Mouse (Mus musculus): ENCODE results near the gene Msl1.

Gene Msl1

DNA sequence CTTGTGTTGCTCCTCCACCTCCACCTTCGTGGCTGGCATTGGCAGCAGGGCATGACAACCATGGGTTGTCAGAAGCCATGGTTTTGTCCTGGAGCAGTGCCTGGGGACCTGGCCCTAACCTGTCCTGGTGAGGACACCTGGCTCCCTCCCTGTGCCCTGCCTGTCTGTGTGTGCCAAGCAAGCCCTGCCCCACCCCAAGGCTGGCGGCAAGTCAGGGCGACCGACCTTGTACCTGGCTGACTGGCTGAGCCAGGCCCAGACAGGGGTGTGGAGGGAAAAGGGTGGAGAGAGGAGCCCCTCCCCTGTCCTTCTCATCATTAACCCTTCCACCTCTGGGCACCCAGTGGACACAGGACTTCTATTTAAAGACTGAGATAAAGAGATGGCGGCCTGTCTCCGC is 44.1 kb downstream of the Msl1 start:
- DNase-seq (ENCODE audit: low spot score in 2 of 2), result no peak

DNA sequence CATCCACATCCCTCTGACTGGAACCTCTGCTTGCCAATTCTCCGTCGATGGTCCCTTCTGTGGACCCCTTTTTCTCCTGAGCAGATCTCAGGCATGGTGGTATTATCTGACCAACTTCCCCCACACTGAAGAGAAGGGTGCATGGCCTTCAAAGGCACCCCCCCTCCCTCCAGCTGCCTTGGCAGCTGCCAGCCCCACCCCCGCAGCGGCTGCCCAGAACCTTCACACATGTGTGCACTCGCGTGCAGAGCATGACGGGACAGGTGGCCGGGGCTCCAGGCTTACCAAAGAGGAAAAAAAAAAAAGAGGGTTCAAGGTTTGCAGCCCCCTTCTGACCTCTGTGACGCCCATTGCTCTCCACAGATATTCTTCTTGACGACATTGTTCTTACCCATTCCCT is 44.6 kb downstream of the Msl1 start:
- no peak for DNase-seq (ENCODE audit: low spot score in 2 of 2)

DNA sequence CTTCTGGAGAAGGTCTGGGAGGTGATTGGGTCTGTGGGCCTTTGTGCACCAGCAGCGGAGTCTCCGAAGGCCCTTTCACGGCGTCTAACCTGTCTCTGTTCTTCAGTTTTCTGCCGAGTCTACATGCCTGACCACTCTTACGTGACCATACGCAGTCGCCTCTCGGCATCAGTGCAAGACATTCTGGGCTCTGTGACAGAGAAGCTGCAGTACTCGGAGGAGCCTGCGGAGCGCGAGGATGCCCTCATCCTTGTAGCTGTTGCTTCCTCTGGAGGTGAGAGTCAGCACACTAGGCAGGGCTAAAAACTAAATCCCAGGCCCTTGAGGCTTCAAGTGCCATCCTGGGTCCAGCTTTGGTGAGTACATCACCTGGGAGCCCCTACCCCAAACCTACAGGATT is 50.7 kb downstream of the Msl1 start:
- no peak for DNase-seq (ENCODE audit: low spot score in 2 of 2)

DNA sequence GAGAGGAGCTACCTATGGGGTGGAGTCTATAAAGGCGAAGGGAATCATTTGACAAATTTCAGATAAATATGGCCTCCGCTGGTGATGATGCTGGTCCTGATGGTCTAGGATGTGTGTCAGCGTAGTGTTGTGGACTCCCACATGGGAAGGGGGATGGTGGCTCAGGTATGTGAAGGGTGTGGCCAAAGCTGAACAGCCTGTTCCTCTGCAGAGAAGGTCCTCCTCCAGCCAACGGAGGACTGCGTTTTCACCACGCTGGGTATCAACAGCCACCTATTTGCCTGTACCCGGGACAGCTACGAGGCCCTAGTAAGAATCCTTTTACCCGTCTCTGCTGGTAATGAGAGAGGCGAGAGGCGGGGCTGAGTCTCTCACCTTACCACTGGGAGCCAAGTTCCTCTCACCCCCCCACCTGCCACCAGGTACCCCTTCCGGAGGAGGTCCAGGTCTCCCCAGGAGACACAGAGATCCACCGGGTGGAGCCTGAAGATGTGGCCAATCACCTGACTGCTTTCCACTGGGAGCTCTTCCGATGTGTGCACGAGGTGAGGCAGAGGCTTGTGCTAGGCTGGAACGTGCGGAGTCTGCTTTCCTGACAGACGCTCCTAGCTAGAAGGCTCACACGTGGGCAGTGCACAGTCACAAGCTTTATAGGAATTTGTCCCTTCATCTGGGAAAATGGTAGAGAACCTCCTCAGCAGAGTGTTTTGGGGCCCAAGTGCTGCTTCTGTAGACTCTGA is 51.7 kb downstream of the Msl1 start:
- no peak for DNase-seq (ENCODE audit: low spot score in 2 of 2)

DNA sequence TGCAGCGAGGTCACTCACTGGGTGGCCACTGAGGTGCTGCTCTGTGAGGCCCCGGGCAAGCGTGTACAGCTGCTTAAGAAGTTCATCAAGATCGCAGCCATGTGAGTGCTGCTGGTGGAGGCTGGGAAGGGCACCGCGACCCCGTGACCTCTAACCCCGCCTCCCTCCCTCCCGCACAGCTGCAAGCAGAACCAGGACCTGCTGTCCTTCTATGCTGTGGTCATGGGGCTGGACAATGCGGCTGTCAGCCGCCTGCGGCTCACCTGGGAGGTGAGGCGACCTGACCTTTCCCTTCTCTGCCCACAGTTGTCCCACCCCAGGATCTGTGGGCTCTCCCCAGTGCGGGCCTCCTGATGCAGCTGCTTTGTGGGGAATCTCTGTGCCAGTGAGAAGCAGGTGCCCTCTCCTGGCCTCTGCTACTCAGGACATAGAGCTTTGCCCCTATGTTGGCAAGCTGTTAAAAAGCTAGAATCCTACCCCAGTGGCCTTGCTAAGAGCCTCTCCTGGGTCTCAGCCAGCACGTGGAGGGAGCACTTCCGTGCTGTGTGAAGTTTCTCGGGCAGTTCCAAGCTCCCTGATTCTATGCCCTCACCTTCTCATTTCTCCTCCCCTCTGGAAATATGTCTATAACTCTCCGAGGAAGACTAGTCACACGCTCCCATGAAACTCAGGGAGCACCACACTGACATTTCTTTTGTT is 54.0 kb downstream of the Msl1 start:
- DNase-seq (ENCODE audit: low spot score in 2 of 2), result no peak

DNA sequence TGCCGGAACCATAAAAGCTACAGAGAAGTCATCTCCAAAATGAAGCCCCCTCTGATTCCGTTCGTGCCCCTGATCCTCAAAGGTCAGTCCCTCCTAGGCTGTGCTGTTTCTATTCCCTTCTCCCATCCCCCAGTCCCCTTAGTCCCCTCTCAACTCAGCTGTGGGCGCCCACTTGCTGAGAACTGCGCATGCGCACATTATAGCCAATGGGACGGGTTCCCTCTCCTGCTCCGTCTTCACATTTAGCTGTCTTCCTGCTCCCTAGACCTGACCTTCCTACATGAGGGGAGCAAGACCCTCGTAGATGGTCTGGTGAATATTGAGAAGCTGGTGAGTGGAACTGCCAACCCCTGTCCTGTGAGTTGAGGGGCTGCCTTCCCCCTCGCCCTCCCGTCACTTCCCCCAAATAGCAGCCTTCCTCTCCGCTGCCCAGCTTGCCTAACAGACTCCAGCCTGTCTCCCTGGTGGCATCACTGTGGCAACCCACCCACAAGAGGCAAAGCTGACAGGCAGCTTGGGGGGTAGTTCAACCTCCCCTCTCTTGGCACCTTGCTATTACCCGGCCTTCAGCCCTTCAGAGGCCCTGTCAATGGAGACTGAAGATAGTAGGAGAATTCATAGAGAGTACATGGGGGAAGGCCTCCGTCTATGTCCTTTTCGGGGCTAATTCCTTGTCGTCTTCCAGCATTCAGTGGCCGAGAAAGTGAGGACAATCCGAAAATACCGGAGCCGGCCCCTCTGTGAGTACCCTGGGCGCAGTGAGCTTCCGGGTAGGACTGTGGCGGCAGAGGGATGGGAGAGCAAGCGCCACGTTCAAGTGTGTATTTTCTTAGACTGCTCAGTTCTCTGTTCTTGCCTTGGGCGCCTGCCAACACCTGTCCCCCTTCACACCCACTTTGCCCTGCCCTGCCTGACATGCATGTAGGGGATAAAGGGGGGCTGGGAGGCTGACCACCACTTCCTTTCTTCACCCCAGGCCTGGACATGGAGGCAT is 55.1 kb downstream of the Msl1 start:
- no peak for DNase-seq (ENCODE audit: low spot score in 2 of 2)

DNA sequence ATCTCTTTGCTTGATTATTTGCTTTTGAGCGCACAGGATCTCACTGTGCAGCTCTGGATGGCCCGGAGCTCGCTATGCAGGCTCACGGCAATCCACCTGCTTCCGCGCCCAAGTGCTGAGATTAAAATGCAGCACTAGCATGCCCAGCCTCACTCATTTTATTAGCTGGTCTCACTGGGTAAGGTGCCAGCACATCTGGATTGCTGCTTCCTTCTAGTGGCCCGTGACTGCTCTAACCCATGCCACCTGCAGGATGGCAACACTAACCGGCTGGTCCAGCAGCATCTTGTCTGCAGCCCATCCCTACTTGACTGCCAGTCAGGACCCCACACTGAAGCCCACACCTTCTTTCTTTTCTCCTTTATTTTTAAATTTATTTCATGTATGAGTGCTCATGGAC is 58.8 kb downstream of the Msl1 start:
- DNase-seq (ENCODE audit: low spot score in 2 of 2), result no peak

DNA sequence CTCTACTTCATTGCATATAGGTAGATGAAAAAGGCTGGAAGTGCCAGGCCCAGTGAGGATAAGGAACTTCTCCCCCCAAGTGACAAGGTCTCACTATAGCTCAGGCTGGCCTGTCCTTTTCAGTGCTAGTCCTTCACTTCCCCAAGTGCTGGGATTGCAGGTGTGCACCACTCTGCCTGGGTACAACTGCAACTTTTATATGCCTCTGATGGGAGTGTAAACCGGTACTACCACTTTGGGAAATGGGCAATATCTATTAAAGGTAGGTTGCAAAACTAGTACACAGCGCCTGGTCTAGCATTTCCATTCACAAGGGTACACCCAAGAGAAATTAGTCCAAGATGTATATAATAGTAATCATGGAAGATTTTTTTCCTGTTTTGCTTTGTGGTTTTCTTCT is 59.3 kb downstream of the Msl1 start:
- DNase-seq (ENCODE audit: low spot score in 2 of 2), result no peak
